Mouse (Mus musculus): Measurements from ENCODE around the gene Chac1. TPM values are rescaled to one million over a fixed set of nuclear protein-coding genes. Genes with fewer than 3 reads are reported as not detected.

Chac1 gene
- 0.88 and 1.1 TPM in 2 replicates for polyA plus RNA-seq (2016; fragmentation: Nextera tagmentation; extraction: Ambion mirVana)

- peak within 1 kb of the TSS; percentile 76 for H3K4me2 ChIP-seq (replicated peaks)
- H3K27me3 ChIP-seq: peaks cover 46% of the 10 kb centered on the region
- peak within 1 kb of the TSS; percentile 54 for H3K9ac ChIP-seq (replicated peaks)
- H3K9me3 ChIP-seq: no peaks in the 10 kb centered on the region
- peak within 1 kb of the TSS; percentile 55 for H3K4me3 ChIP-seq
- H3K4me1 ChIP-seq: peaks cover 13% of the 10 kb centered on the region
- H3K27ac ChIP-seq (replicated peaks): no peak within 1 kb of the TSS
- 5% methylated on average over 58 of the region's 58 CpGs for WGBS
- no peaks in the 10 kb centered on the region for H3K36me3 ChIP-seq
- peak; percentile 93 for ATAC-seq (ENCODE audit: low FRiP score, low read depth)
Measured at GRCm38 (mm10) chr2:119350555-119351486, at the start of gene Chac1. Gene Chac1 (plus strand): TSS chr2:119351229.

GRCm38 (mm10) chr2:119302876-119303275 lies 48.2 kb upstream of the Chac1 start:
- Histone ChIP-seq H3K4me1 (peaks cover 30% of the 10 kb centered on the region), H3K27me3 (peaks cover 9% of the 10 kb centered on the region; the same call in 1 of the 2 replicates), H3K36me3 (peaks cover 13% of the 10 kb centered on the region), H3K4me3 (no peak overlapping the region), H3K9me3 (no peaks in the 10 kb centered on the region), H3K9ac (replicated peaks) (no peak overlapping the region), H3K4me2 (replicated peaks) (no peak overlapping the region), H3K27ac (replicated peaks) (no peak overlapping the region)
- WGBS: 78% methylated on average over 6 of the region's 6 CpGs
- ATAC-seq (ENCODE audit: low FRiP score, low read depth): no peak

- no peak overlapping the region for H3K4me3 ChIP-seq
- no peaks in the 10 kb centered on the region for H3K36me3 ChIP-seq
- no peaks in the 10 kb centered on the region for H3K9me3 ChIP-seq
- no peak overlapping the region for H3K27ac ChIP-seq (replicated peaks)
- peaks cover 30% of the 10 kb centered on the region for H3K4me1 ChIP-seq
- H3K9ac ChIP-seq (replicated peaks): no peak overlapping the region
- H3K4me2 ChIP-seq (replicated peaks): no peak overlapping the region
- no peak for ATAC-seq (ENCODE audit: low FRiP score, low read depth)
- peaks cover 10% of the 10 kb centered on the region for H3K27me3 ChIP-seq
- 57% methylated on average over 3 of the region's 3 CpGs for WGBS
Measured at GRCm38 (mm10) chr2:119304391-119304790, 46.6 kb upstream of the Chac1 start.

GRCm38 (mm10) chr2:119304798-119305208 lies 46.2 kb upstream of the Chac1 start:
- peak; percentile 61 for ATAC-seq (ENCODE audit: low FRiP score, low read depth)
- H3K4me3 ChIP-seq: no peak overlapping the region
- H3K27ac ChIP-seq (replicated peaks): peak overlapping the region; percentile 52; the same call in 1 of the 2 replicates
- no peaks in the 10 kb centered on the region for H3K9me3 ChIP-seq
- H3K27me3 ChIP-seq: peaks cover 14% of the 10 kb centered on the region
- no peaks in the 10 kb centered on the region for H3K36me3 ChIP-seq
- WGBS: 21% methylated on average over 3 of the region's 3 CpGs
- no peak overlapping the region for H3K4me2 ChIP-seq (replicated peaks)
- no peak overlapping the region for H3K9ac ChIP-seq (replicated peaks)
- H3K4me1 ChIP-seq: peaks cover 26% of the 10 kb centered on the region

GRCm38 (mm10) chr2:119311544-119311943 lies 39.5 kb upstream of the Chac1 start:
- Histone ChIP-seq H3K9ac (replicated peaks) (no peak overlapping the region), H3K4me3 (no peak overlapping the region)

GRCm38 (mm10) chr2:119312380-119312958 lies 38.6 kb upstream of the Chac1 start:
- Histone ChIP-seq H3K27ac (replicated peaks) (no peak overlapping the region), H3K9me3 (peaks cover 2% of the 10 kb centered on the region; the same call in 1 of the 2 replicates), H3K9ac (replicated peaks) (no peak overlapping the region), H3K4me1 (peaks cover 13% of the 10 kb centered on the region), H3K27me3 (peaks cover 60% of the 10 kb centered on the region), H3K4me3 (no peak overlapping the region), H3K36me3 (no peaks in the 10 kb centered on the region), H3K4me2 (replicated peaks) (no peak overlapping the region)
- WGBS: 43% methylated on average over 2 of the region's 2 CpGs
- peak; percentile 52; the same call in 1 of the 2 replicates for ATAC-seq (ENCODE audit: low FRiP score, low read depth)

More at GRCm38 (mm10) chr2:119311544-119311943, 39.5 kb upstream of the Chac1 start:
- whole genome bisulfite sequencing: 55% methylated on average over 12 of the region's 12 CpGs
- H3K27me3 ChIP-seq: peaks cover 50% of the 10 kb centered on the region
- H3K27ac ChIP-seq (replicated peaks): no peak overlapping the region
- no peaks in the 10 kb centered on the region for H3K36me3 ChIP-seq
- peaks cover under 1% of the 10 kb centered on the region; the same call in 1 of the 2 replicates for H3K9me3 ChIP-seq
- peaks cover 13% of the 10 kb centered on the region for H3K4me1 ChIP-seq
- no peak overlapping the region for H3K4me2 ChIP-seq (replicated peaks)
- ATAC-seq (ENCODE audit: low FRiP score, low read depth): no peak

GRCm38 (mm10) chr2:119313780-119314479 lies 37.1 kb upstream of the Chac1 start:
- Histone ChIP-seq H3K4me3 (no peak overlapping the region), H3K9ac (replicated peaks) (0 out of 2 replicates have a peak overlapping the region, but pooled peaks have one; percentile 28), H3K9me3 (peaks cover 2% of the 10 kb centered on the region; the same call in 1 of the 2 replicates), H3K4me1 (peaks cover 13% of the 10 kb centered on the region), H3K4me2 (replicated peaks) (no peak overlapping the region), H3K27ac (replicated peaks) (0 out of 2 replicates have a peak overlapping the region, but pooled peaks have one; percentile 10), H3K27me3 (peaks cover 74% of the 10 kb centered on the region), H3K36me3 (no peaks in the 10 kb centered on the region)
- 33% methylated on average over 10 of the region's 10 CpGs for WGBS
- ATAC-seq (ENCODE audit: low FRiP score, low read depth): peak; percentile 34; the same call in 1 of the 2 replicates

GRCm38 (mm10) chr2:119314742-119315310 lies 36.2 kb upstream of the Chac1 start:
- H3K4me3 ChIP-seq: no peak overlapping the region
- 62% methylated on average over 12 of the region's 12 CpGs for WGBS
- H3K9ac ChIP-seq (replicated peaks): no peak overlapping the region
- H3K36me3 ChIP-seq: no peaks in the 10 kb centered on the region
- H3K27ac ChIP-seq (replicated peaks): no peak overlapping the region
- peaks cover 13% of the 10 kb centered on the region for H3K4me1 ChIP-seq
- H3K27me3 ChIP-seq: peaks cover 78% of the 10 kb centered on the region
- H3K9me3 ChIP-seq: peaks cover 2% of the 10 kb centered on the region; the same call in 1 of the 2 replicates
- no peak overlapping the region for H3K4me2 ChIP-seq (replicated peaks)
- no peak for ATAC-seq (ENCODE audit: low FRiP score, low read depth)

- no peak overlapping the region for H3K27ac ChIP-seq (replicated peaks)
- WGBS: 84% methylated on average over 3 of the region's 3 CpGs
- H3K9me3 ChIP-seq: peaks cover 2% of the 10 kb centered on the region; the same call in 1 of the 2 replicates
- peaks cover 99% of the 10 kb centered on the region for H3K27me3 ChIP-seq
- no peaks in the 10 kb centered on the region for H3K36me3 ChIP-seq
- no peak overlapping the region for H3K4me2 ChIP-seq (replicated peaks)
- H3K9ac ChIP-seq (replicated peaks): no peak overlapping the region
- no peak for ATAC-seq (ENCODE audit: low FRiP score, low read depth)
- peaks cover 31% of the 10 kb centered on the region for H3K4me1 ChIP-seq
- H3K4me3 ChIP-seq: no peak overlapping the region
Measured at GRCm38 (mm10) chr2:119318043-119318710, 32.9 kb upstream of the Chac1 start.

GRCm38 (mm10) chr2:119320571-119320970 lies 30.5 kb upstream of the Chac1 start:
- no peak overlapping the region for H3K27ac ChIP-seq (replicated peaks)
- no peak overlapping the region for H3K4me3 ChIP-seq
- peaks cover 2% of the 10 kb centered on the region; the same call in 1 of the 2 replicates for H3K9me3 ChIP-seq
- H3K27me3 ChIP-seq: peaks cover 99% of the 10 kb centered on the region
- ATAC-seq (ENCODE audit: low FRiP score, low read depth): no peak
- H3K36me3 ChIP-seq: no peaks in the 10 kb centered on the region
- H3K9ac ChIP-seq (replicated peaks): no peak overlapping the region
- WGBS: 72% methylated on average over 8 of the region's 8 CpGs
- H3K4me1 ChIP-seq: peaks cover 42% of the 10 kb centered on the region
- no peak overlapping the region for H3K4me2 ChIP-seq (replicated peaks)

All from midbrain, embryonic 12.5 days (tissue).